Mouse (Mus musculus): Measurements from ENCODE around the gene Scn4b. TPM values are rescaled to one million over a fixed set of nuclear protein-coding genes. Genes with fewer than 3 reads are reported as not detected.

Scn4b gene
- total RNA-seq, 1 experiment from 2014 or later, result 0.59 TPM

- peak; percentile 31 for DNase-seq
Measured at GRCm38 (mm10) chr9:45189661-45190174, 51.5 kb downstream of the Scn4b start.

- DNase-seq, result no peak
Measured at GRCm38 (mm10) chr9:45195468-45195867, 57.3 kb downstream of the Scn4b start.

- DNase-seq, result no peak
Measured at GRCm38 (mm10) chr9:45196125-45196830, 58.1 kb downstream of the Scn4b start.

GRCm38 (mm10) chr9:45197549-45197948, 59.4 kb downstream of the Scn4b start:
- no peak for DNase-seq

- peak; percentile 68 for DNase-seq
Measured at GRCm38 (mm10) chr9:45201319-45201947, 63.2 kb downstream of the Scn4b start.

- DNase-seq, result no peak
Measured at GRCm38 (mm10) chr9:45202021-45202798, 64.0 kb downstream of the Scn4b start.

Other genes with a start within 250 kb of the Scn4b start
- gene Atp5l, start 217.7 kb upstream of the Scn4b start, total RNA-seq (2021), result 638 TPM in 2 replicates
- 89.5 and 100 TPM in 2 replicates for gene Ube4a, start 172.8 kb upstream of the Scn4b start, total RNA-seq (2021)
- gene Cd3g, start 158.0 kb upstream of the Scn4b start, total RNA-seq (2021), result 2.2 and 14.5 TPM in 2 replicates
- gene Cd3d, start 156.6 kb upstream of the Scn4b start, total RNA-seq (2021), result 1.5 and 12.5 TPM in 2 replicates
- gene Cd3e, start 128.8 kb upstream of the Scn4b start, total RNA-seq (2021), result 1.8 and 19.1 TPM in 2 replicates
- gene Mpzl2, start 98.6 kb upstream of the Scn4b start, total RNA-seq (2021), result 13.0 and 15.3 TPM in 2 replicates
- gene Mpzl3, start 83.2 kb upstream of the Scn4b start, total RNA-seq (2021), result 5.2 and 7.7 TPM in 2 replicates
- gene Jaml, start 59.2 kb upstream of the Scn4b start, total RNA-seq (2021), result 1.0 and 3.4 TPM in 2 replicates
- 7.6 and 8.6 TPM in 2 replicates for gene Scn2b, start 20.6 kb upstream of the Scn4b start, total RNA-seq (2021)
- not detected in 2 replicates for gene BC049352, start 43.6 kb downstream of the Scn4b start, total RNA-seq (2021)
- gene Tmprss4, start 65.7 kb downstream of the Scn4b start, total RNA-seq (2021), result not detected in 2 replicates
- 1.6 and 4.4 TPM in 2 replicates for gene Il10ra, start 130.8 kb downstream of the Scn4b start, total RNA-seq (2021)
- gene Tmprss13, start 180.7 kb downstream of the Scn4b start, total RNA-seq (2021), result 0.15 TPM in 1 of 2 replicates, not detected in the other
- gene Fxyd6, start 231.8 kb downstream of the Scn4b start, total RNA-seq (2021), result 110 and 140 TPM in 2 replicates

All from adrenal gland, postnatal 14 days (tissue).